Mouse (Mus musculus) urinary bladder, adult 2 months (tissue): ENCODE measurements around the gene Rab31. TPM values are rescaled to one million over a fixed set of nuclear protein-coding genes. Genes with fewer than 3 reads are reported as not detected.

Experiments
- DNase-seq: peaks from one replicate; pipeline ENCODE4 v3.0.0; 2022; ENCODE audit warnings: low spot score
- polyA plus RNA-seq: library from polyadenylated mRNA; depleted of rRNA; stranded (reverse); fragments of >200 nt; gene quantifications from 2 replicates; pipeline ENCODE4 v1.2.3, GENCODE M21; 2012; rRNA removed

Rab31 gene
- 34.2 and 35.0 TPM in 2 replicates for polyA plus RNA-seq

- peak; percentile 81 for DNase-seq
These were observed at the start of gene Rab31 for GRCm38 (mm10) chr17:65771951-65772934. Rab31 (minus strand) TSS chr17:65772752.

DNA sequence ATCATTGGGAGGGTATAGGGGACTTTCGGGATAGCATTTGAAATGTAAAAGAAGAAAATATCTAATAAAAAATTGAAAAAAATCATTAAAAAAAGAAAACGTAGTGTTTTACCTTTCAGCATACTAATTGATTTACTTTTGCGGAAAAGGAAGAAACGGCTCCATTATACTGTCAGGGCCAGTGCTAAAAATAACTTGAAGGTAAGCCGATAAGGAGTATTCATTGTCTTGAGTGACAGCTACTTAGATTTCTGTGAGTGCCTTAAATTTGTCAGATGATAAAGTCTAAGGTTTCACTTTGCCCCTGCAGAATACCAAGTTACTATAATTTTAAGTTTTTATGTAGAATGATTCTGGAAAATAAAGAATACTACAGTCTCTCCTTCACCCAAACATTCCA is 47.6 kb upstream of the Rab31 start:
- DNase-seq: no peak

DNA sequence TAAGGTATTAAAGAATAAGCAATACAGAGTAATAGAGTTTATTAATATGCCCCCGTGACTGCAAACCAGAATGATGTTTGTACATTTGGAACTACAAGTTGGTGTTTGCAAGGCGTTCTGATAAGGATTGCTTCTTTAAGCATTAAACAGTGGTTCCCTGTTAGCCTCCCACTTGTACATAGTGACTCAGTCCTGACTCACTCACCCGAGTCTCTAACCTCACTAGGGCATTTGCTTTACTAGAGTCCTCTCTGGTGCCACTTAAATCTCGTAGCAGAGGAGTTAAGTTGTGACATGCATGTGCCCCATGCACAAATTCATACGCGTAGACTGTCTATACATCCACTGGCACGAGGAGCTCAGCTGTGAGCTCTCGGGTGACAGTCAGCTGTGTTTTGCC is 41.2 kb upstream of the Rab31 start:
- DNase-seq: no peak

- no peak for DNase-seq
These were observed 38.5 kb upstream of the Rab31 start for GRCm38 (mm10) chr17:65811032-65811431.

DNA sequence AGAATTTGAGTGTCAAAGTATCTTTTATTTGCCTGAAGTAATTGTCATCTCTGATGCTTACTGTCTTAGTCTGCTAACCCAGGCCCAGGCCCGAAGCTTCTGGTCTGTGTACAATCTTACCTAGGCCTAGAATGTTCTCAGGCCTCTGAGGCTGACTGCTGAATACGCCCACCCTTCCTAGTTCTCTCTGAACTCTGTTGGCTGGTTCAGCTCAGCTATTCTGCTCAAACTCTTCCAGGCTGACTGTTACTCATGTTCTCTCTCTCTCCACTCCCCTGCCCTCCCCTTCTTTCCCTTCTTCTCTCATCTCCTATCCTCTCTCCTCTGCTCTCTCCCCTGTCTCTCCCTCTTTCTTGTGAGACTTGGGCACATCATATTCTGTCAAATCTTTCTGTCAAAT is 33.9 kb upstream of the Rab31 start:
- DNase-seq: no peak

GRCm38 (mm10) chr17:65805966-65806365 is 33.4 kb upstream of the Rab31 start:
- DNase-seq: no peak

GRCm38 (mm10) chr17:65802026-65802425 is 29.5 kb upstream of the Rab31 start:
- no peak for DNase-seq

DNA sequence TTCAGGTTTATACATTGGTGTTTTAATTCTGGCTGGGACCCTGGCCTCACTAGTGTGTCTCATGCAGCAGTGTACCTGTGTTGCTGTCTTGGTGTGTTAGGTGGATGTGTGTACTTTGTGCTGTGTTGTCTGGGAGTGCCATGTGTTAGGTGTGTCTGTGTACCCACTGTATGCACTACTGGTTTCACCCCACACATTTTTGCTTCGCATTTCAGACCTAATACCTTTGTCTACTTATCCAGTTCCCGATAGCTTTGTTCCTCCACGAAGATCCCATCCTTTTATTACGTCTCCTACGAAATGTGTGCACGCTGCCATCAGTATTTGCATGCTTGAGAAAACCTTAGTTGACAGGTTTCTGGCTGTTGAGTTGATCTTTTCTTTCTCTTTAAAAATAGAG is 27.9 kb upstream of the Rab31 start:
- no peak for DNase-seq

DNA sequence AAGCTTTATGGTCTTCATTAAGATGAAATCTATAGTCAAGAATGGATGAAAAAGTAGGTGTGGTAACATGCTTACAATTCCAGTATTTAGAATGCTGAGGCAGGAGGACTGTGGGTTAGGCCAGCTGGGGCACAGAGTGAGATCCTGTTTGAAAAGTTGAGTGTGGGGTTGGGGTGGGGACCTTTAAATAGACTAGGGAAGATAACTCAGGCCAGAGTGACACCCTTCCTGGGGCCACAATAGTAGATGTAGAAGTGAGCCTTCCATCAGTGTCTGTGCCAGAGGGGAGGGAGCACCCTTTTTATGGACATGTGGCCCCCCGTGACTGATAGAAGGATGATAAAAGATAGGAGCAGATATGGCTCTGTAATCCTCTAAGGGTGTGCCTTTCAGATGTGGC is 26.8 kb upstream of the Rab31 start:
- no peak for DNase-seq

DNA sequence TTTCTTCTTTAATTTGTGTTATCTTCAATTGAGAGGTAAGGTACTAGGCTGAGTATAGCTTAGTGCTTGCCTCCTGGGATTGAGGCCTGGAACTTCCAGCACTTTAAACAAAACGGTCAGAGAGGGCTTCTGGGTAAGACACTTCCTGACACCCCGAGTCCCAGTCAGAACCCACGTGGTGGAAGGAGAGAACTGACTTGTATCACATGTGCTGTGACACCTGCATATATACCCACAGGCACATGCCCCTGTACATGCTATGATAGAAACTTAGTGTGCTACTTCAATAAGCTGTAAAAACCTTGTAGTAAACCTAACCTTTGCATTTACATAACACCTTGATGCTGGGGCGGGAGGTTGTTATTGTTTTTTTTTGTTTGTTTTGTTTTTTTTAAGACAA is 25.9 kb upstream of the Rab31 start:
- DNase-seq: no peak

GRCm38 (mm10) chr17:65796056-65796455 is 23.5 kb upstream of the Rab31 start:
- DNase-seq: no peak

- no peak for DNase-seq
These were observed 21.7 kb upstream of the Rab31 start for GRCm38 (mm10) chr17:65794096-65794850.

GRCm38 (mm10) chr17:65793307-65793930 is 20.9 kb upstream of the Rab31 start:
- DNase-seq: no peak

- DNase-seq: no peak
These were observed 18.6 kb upstream of the Rab31 start for GRCm38 (mm10) chr17:65791161-65791560.

- no peak for DNase-seq
These were observed 17.0 kb upstream of the Rab31 start for GRCm38 (mm10) chr17:65789576-65789975.

GRCm38 (mm10) chr17:65788542-65789291 is 16.2 kb upstream of the Rab31 start:
- DNase-seq: no peak

DNA sequence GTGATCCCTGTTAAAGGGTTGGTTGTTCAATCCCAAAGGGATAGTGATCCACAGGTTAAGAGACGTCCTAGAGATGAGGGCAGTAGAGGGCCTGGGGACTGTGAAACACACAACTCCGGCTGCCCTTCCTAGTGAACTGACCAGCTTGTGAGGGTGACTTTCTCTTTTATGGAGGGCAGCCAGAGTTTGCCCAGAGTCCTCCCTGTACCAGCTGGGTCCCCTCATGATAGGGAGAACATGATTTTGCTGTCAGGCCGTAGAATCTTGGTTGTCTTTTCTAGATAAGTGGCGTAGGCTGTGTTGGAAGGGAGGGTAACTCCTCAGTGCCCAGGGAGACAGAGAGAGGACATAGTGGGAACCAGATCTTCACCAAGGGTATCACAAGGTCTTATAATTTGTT is 14.7 kb upstream of the Rab31 start:
- no peak for DNase-seq

DNA sequence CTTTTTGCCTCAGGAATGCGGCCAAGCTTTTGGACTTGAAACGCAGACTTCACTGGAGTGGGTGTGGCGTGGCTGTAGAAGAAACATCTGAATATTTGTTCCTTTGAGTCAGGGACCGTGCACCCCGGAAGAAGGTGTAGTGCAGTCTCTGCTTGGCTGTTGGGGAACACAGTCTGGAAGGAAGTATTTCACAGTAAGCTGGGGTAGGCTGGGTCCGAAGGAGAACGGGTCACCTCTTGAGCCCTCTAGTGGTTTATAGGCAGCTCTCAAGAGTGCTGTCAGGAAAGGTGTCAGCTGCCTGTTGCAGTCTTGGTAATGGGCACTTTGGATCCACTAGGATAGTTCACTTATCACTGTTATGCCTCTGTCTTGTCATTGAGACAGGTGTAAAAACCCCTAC is 13.7 kb upstream of the Rab31 start:
- DNase-seq: no peak

- DNase-seq: no peak
These were observed 13.2 kb upstream of the Rab31 start for GRCm38 (mm10) chr17:65785707-65786106.

GRCm38 (mm10) chr17:65784610-65785140 is 12.1 kb upstream of the Rab31 start:
- DNase-seq: no peak
